Mouse (Mus musculus): Measurements from ENCODE around the gene Med27.
A peak's percentile ranks its signal among the peaks of the same experiment; 100 is the strongest.

Med27 gene

GRCm38 (mm10) chr2:29346629-29347271, at the start of gene Med27:
TSS of gene Med27 (plus strand) at chr2:29346819.
- peak; percentile 93 to 95 for DNase-seq (ENCODE audit: low spot score in 2 of 2)

GRCm38 (mm10) chr2:29309966-29310365, 36.7 kb upstream of the Med27 start:
- no peak for DNase-seq (ENCODE audit: low spot score in 2 of 2)

GRCm38 (mm10) chr2:29312058-29312457, 34.6 kb upstream of the Med27 start:
- DNase-seq (ENCODE audit: low spot score in 2 of 2): no peak

- DNase-seq (ENCODE audit: low spot score in 2 of 2): no peak
Measured at GRCm38 (mm10) chr2:29317906-29318470, 28.6 kb upstream of the Med27 start.

- no peak for DNase-seq (ENCODE audit: low spot score in 2 of 2)
Measured at GRCm38 (mm10) chr2:29318596-29318995, 28.0 kb upstream of the Med27 start.

- no peak for DNase-seq (ENCODE audit: low spot score in 2 of 2)
Measured at GRCm38 (mm10) chr2:29320229-29320751, 26.3 kb upstream of the Med27 start.

- no peak for DNase-seq (ENCODE audit: low spot score in 2 of 2)
Measured at GRCm38 (mm10) chr2:29320780-29321179, 25.8 kb upstream of the Med27 start.

GRCm38 (mm10) chr2:29324456-29324855, 22.2 kb upstream of the Med27 start:
- DNase-seq (ENCODE audit: low spot score in 2 of 2): no peak

GRCm38 (mm10) chr2:29330471-29330870, 16.1 kb upstream of the Med27 start:
- DNase-seq (ENCODE audit: low spot score in 2 of 2): no peak

GRCm38 (mm10) chr2:29338396-29338795, 8.2 kb upstream of the Med27 start:
- no peak for DNase-seq (ENCODE audit: low spot score in 2 of 2)

GRCm38 (mm10) chr2:29358696-29359375, 12.2 kb downstream of the Med27 start:
- peak; percentile 38 to 41 for DNase-seq (ENCODE audit: low spot score in 2 of 2)

GRCm38 (mm10) chr2:29360956-29361355, 14.3 kb downstream of the Med27 start:
- no peak for DNase-seq (ENCODE audit: low spot score in 2 of 2)

- no peak for DNase-seq (ENCODE audit: low spot score in 2 of 2)
Measured at GRCm38 (mm10) chr2:29365000-29365695, 18.5 kb downstream of the Med27 start.

GRCm38 (mm10) chr2:29368730-29369129, 22.1 kb downstream of the Med27 start:
- no peak for DNase-seq (ENCODE audit: low spot score in 2 of 2)

- no peak for DNase-seq (ENCODE audit: low spot score in 2 of 2)
Measured at GRCm38 (mm10) chr2:29372176-29372575, 25.6 kb downstream of the Med27 start.

GRCm38 (mm10) chr2:29381683-29382082, 35.1 kb downstream of the Med27 start:
- no peak for DNase-seq (ENCODE audit: low spot score in 2 of 2)

- no peak for DNase-seq (ENCODE audit: low spot score in 2 of 2)
Measured at GRCm38 (mm10) chr2:29382583-29382982, 36.0 kb downstream of the Med27 start.

GRCm38 (mm10) chr2:29383133-29383532, 36.5 kb downstream of the Med27 start:
- DNase-seq (ENCODE audit: low spot score in 2 of 2): no peak

- no peak for DNase-seq (ENCODE audit: low spot score in 2 of 2)
Measured at GRCm38 (mm10) chr2:29385405-29385804, 38.8 kb downstream of the Med27 start.

GRCm38 (mm10) chr2:29387268-29387667, 40.6 kb downstream of the Med27 start:
- DNase-seq (ENCODE audit: low spot score in 2 of 2): no peak

GRCm38 (mm10) chr2:29388937-29389336, 42.3 kb downstream of the Med27 start:
- no peak for DNase-seq (ENCODE audit: low spot score in 2 of 2)

- DNase-seq (ENCODE audit: low spot score in 2 of 2): no peak
Measured at GRCm38 (mm10) chr2:29391086-29391485, 44.5 kb downstream of the Med27 start.
